Mouse (Mus musculus) CD4-positive, CD25-positive, alpha-beta regulatory T cell, adult 4 months (primary cell): ENCODE data around the gene 4930558K02Rik. TPM values are rescaled to one million over a fixed set of nuclear protein-coding genes. Genes with fewer than 3 reads are reported as not detected.

Source experiments
- ATAC-seq: one replicate; pipeline ENCODE4 v1.8.0; 2017
- polyA plus RNA-seq, 2 experiments: library from polyadenylated mRNA; unstranded; fragments of 100-300 nt; shearing (Covaris generic); gene quantifications; one replicate each; pipeline ENCODE4 v1.2.1; 2017

4930558K02Rik gene
- polyA plus RNA-seq, 2 experiments from 2014 or later, result not detected

DNA sequence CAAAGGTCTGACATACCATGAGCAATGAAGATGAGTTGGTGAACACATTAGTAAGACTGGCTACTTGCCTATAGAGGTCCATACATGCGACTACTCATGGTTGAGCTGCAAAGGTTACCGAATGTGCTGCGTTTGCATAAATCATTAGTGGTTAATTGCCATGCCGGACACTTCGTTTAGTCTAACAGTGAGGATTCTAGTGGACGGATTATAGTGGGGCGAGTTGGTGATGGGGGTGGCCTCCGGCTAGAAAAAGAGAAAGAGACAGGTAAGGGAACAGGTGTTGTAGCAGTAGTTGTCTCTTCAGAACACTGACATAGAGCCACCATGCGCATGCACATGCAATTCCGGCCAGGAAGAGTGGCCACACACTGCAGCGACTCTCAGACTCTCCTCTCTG is 12.4 kb upstream of the 4930558K02Rik start:
- no peak for ATAC-seq

- ATAC-seq, result no peak
Measured at GRCm38 (mm10) chr1:161990684-161991578, 11.5 kb upstream of the 4930558K02Rik start.

DNA sequence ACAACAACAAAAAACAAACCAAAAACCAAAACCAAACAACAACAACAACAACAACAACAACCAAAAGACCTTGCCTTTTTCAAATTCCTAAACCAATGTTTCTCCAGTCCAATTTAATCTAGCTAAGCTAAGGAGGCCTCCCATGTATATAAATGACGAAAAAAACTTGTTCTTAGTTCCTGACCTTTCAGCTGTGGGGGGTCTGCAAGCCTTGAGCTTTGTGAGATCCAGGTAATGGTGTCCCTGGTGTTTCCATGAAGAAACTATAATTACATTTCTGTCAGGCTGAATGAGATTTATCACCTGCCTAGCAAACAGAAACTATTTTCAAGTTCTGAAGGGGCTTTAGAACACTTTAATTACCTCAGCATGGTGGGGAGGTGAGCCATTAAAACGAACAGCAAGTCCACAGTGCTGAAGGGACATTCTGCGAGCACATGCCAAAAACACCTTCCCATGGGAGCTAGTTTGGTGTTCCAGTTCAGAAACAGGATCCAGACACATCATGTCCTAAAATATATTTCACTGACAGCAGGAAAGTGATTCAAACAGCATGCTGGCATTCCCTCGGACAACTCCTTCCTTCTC is 4.6 kb upstream of the 4930558K02Rik start:
- ATAC-seq, result no peak

DNA sequence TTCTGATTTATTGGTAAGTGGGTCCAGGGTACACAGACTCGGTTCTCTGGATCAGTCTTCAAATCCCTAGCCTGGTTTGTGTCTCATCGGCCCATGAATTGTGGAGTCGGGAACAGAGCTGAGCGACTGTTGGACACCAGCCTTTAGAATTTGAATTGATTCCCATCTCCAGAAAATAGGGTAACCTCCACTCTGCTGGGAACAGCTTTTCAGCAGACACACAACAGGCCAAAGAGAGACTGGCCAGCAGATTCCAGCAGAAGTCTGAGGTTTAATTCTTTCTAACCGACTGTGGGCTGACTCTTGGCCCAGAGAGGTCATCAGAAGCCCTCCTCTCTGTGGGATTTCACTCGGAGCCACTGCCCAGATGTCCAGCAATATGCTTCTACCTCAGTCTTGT is 4.0 kb upstream of the 4930558K02Rik start:
- ATAC-seq, result no peak

DNA sequence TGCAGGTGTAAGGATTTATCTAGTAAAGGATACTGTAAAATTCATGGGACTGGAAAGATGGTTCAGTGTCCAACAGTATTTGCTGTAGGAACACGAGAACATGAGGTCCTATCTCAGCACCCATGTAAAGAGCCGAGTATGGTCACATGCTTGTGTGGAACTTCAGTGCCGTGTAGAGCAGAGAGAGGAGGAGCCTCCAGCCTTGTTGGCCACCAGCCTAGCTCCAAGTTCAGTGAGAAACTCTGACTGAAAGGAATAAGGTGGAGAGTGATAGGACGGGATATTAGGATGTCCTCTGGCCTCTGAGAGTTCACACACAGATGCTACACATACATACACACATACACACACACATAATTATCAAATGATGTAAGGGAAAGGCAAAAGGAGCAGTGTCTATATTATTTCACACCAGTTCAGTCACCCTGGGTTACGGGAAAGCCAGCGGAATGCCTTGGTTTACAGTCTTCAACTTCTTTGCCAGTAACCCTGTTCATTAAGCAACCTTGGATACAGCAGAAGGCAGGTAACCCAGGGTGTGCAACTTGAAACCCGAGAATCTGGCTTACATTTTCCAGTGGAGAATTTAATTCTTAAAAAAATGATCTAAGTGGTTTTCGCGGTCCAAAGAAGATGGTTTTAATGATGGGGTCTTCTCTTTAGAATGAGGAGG is 1.3 kb upstream of the 4930558K02Rik start:
- no peak for ATAC-seq

DNA sequence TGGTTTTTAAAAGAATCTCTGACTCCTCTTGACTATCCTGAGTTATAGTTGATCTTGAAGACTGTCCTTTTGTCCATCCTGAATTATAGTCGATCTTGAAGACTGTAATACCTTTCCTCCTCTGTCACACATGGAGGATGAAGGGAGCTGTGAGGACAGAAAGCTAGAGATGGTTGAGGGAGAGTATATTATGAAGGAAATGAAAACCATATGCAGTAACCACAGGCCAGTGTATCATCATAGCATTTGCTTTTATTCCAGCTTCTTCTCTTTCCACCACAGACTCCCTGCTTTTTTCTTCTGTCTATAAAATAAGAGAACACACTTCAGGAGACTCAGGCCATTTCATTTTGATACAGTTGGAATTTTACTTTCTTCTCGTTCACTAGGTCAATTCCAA is 610 bp upstream of the 4930558K02Rik start:
- ATAC-seq, result no peak

GRCm38 (mm10) chr1:161978173-161978700 is 1.2 kb downstream of the 4930558K02Rik start:
- ATAC-seq, result no peak

DNA sequence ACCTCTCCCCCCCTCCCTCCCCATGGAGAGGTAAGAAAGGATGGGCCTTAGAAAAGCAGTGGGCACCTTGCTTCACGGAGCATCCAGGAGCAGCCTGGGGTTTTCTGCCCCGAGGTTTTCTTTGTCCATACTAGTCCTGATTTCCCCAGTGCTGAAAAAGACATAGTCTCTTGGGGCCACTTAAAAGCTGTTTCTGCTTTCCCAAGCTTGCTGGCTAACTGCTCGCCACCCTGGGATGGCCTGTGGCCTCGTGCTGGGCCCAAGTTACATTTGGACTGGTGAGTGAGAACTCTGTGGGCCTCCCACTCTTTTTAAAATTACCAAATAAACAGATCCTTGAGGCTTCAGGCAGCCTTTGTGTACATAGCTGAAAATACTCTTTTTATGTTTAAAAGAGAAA is 2.1 kb downstream of the 4930558K02Rik start:
- ATAC-seq, result no peak

DNA sequence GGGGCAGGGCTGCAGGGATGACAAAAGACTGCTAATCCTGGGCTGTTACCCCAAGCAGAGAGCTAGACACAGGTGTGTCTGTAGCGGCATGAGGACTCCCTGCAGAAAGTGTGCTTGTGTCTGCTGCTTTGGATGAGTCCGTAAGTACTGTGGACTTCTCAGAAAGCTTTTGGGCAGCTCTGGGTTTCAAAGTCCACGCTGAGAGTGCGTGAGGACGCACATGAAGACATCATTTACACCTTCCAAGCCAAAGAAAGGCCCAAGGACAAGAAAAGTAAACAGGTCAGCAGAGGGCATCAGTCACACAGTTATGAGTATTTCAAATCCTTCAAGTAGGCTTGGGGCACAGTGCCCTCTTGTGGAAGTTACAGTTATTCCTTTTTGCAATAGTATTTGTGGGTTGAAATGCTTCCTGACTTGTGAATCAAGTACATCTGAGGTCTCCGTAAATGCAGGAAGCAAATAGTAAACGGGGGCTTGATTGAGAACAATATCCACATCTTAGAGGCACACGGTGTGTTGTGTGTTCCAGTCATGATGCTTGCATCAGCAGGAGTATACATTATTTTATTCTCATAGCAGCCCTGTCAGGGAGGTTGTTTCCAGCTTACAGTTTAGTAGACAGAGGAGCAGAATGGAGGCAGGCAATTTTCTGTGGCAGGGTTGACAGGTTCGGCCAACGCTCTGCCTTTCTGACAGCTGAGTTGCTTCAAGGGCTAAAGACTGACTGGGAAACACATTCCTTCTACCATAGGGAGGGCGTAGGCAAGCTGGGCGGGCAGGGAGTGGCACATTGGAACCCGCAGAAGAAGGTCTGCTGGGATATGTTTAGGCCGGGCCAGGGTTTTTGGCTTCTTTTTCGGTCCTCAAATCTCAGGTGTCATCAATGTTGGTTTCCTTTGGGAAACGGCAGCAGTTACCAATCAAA is 2.9 kb downstream of the 4930558K02Rik start:
- ATAC-seq, result peak; percentile 96

DNA sequence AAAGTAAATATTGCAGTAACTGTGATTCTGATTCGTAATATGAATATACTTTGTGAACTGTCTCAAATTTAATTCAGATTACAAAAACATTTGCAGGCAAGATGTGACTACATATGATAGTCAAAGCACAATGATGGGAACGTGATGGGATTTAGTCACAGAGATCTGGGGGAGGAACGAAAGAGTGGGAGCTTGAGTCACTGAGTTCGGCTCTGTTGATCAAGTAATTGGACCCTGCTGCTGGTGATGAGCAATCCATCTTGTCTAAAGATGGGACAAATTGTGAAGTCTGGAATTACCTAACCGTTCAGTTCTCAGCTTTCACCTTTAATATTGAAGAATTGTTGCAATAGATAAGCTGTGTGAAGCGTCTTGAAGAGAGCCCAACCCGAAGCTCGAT is 7.2 kb downstream of the 4930558K02Rik start:
- no peak for ATAC-seq

DNA sequence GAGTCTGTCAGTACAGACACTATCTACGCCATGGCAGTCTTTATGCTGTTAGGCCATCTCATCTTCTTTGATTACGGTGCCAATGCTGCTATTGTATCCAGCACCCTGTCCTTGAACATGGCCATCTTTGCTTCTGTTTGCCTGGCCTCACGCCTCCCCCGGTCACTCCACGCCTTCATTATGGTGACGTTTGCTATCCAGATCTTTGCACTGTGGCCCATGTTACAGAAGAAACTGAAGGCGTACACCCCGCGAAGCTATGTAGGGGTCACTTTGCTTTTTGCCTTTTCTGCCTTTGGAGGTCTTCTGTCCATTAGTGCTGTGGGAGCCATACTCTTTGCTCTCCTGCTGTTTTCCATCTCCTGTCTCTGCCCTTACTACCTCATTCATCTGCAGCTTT is 8.6 kb downstream of the 4930558K02Rik start:
- no peak for ATAC-seq

DNA sequence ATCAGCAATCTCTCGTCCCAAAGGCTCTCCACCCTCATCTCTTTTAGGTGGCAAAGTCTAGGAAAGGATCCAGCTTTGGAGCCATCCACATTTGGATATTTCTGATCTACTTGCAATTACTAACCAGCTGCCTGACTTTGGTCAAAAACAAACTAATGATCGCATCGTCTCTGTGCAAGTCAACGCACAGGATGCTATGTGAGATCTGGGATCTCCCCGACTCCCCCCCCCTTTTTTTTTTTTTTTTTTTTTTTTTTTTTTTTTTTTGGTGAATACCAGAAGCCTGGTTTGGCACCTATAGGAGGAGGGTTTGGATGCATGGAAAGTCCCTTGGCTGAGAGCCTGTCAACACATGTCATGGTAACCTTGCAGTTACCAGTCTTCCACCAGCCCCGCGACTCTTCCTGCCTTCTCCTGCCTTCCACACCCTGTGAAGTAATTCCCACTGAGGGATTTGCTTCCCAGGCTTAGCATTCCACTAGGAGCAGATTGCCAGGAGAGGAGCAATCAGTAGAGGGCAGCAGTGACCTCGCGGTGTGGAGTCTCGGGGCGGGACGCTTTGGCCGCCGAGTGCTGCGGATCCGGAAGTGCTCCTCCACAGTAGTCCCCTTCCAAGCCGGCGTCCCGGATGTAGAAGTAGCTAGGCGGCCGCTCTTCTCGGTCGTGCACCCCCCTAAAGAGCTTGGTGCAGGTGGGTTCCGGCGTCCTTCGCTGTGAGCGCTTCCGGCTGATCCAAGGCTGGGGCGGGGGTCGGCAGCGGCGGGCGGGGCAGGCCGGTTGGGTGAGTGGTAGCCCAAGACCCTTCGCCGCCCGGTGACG is 10.6 kb downstream of the 4930558K02Rik start, which contains the start of gene Pigc:
Pigc (plus strand) TSS at position 598 of the 819 bp plus-strand sequence.
- peak; percentile 93 for ATAC-seq

- no peak for ATAC-seq
Measured at GRCm38 (mm10) chr1:161967936-161968335, 11.5 kb downstream of the 4930558K02Rik start.

DNA sequence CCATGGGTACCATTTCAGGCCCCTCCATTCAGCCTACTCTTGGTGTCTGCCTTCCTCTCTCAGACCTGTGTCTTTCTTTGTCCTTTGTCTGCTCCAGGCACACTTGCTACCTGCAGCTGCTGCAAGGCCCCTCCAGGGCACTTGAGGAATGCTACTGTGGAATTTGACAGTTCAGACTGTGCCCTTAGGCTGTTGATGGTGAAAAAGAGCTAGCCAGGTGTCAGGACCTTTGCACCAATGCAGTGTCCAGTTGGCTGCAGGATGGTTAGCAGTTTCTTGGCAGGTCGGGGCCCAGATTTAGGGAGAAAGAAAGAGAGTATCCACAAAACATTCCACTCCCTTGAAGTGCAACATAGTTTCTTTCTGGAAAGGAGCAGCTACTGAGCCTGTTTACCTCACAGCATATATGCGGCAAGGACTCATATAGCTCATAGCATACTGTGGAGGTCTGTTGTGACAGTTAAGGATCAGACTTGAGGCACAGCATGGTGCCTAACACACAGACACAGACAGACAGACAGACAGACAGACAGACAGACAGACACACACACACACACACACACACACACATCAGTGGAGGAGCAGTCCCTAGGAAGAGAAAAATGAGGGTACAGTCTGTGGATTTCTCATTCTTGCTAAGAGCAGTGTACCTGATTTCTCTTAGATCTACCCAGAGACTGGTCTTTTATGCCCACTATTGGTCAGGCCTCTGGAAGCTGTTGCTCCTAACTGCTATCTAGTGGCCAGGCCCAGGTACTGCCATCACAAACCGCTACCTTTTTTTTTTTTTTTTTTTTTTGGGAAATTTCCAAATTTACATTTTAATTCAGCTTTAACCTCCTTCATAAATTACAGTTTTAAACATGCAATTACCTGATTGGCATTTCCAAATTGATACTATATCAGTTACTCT is 16.7 kb downstream of the 4930558K02Rik start:
- peak; percentile 91 for ATAC-seq

DNA sequence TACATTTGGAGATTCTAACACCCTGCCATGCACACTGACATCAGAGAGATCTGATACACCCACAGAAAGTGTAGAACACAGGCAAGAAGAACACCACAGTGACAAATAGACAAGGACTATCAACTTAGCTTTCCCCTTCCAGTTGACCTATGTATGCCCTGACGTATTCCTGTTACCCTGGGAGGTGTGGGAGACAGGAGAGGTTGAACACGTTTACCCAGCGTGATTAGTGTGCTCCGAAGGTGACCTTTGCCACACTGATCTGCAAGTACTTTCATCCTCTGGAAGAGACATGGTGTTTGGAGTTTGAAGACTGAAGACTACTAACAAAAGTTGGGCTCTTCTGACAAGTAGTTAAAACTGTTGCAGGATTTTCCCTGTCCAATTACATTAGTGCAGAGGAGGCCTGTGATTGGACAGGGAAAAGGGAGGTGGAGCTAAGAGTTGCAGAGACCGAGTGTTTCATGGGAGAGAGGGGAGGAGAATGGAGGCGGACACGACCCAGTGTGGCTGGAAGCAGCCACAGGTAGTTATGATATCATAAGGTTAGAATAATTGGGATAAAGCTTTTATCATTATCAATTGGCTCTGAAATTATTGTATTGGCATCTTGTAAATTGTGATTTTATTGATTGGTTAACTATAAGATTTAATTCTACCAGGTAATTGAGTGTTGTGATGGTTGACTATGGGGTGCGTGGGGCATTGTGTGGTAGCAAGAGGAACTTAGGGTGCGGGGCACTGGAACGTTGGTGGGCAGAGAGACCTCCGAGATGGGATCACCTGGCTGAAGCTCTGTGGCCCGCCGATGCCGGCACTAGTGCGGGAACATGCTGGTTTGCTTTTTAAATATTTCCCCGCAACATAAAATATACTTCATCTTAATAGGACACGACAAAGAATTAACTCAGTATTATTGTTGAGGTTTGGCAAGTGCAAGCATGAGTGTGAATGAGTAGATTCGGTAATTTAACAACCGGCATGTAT is 21.2 kb downstream of the 4930558K02Rik start:
- ATAC-seq, result no peak

DNA sequence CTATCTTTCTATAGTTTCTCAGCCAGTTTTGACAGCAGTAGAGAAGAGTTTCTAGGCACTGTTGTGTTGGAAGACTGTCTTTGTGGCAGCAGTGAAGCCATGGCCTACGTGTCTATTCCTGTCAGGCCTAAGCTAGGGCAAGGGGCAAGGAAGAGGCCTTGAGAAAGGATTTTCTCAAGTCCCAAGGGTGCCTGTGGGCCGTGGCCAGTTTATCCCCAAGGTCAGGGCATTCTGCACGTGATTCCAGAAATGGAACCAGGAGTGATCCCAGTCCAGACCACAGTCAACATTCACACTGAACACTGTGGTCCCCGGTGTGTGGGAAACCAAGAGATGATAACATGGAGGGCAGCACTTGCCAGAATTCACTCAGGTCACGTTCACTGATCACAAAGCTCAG is 23.6 kb downstream of the 4930558K02Rik start:
- no peak for ATAC-seq

DNA sequence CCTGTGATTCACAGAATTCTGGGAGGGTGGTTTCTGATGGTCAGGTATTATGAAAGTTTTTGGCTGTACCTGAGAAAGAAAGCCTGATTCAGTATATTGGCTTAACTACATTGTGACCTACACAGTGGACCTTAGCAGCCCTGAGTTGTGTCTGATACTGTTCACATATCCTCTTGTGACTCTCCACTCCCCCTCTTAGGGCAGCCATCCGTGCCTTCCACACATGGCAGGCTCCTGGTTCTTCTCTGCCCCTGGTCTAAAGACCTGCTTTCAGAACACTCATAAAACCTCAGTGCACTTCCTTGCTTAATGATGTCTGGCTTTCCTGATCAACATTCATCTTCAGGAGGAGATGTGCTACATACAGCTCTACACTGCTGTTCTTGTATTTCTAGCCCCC is 26.8 kb downstream of the 4930558K02Rik start:
- ATAC-seq, result no peak

GRCm38 (mm10) chr1:161951009-161951779 is 28.2 kb downstream of the 4930558K02Rik start:
- ATAC-seq, result peak; percentile 90
